Mouse (Mus musculus): Measurements from ENCODE around the gene Micu1.
"Not testable (repeated sequence)": the region's sequence is repeated elsewhere in the genome, so short reads cannot be mapped to it uniquely, and the experiment has no call there.

Gene Micu1

GRCm38 (mm10) chr10:59702207-59703032 is at the start of gene Micu1:
Micu1 (plus strand) TSS chr10:59702477.
- peak; percentile 98 for DNase-seq (ENCODE audit: inconsistent ontology term)

GRCm38 (mm10) chr10:59656799-59657198 is 45.5 kb upstream of the Micu1 start:
- DNase-seq (ENCODE audit: inconsistent ontology term), result no peak

GRCm38 (mm10) chr10:59664765-59665164 is 37.5 kb upstream of the Micu1 start:
- DNase-seq (ENCODE audit: inconsistent ontology term), result no peak

- no peak for DNase-seq (ENCODE audit: inconsistent ontology term)
These were observed 36.6 kb upstream of the Micu1 start for GRCm38 (mm10) chr10:59665503-59666291.

GRCm38 (mm10) chr10:59667377-59667776 is 34.9 kb upstream of the Micu1 start:
- DNase-seq (ENCODE audit: inconsistent ontology term), result peak; percentile 78

- DNase-seq (ENCODE audit: inconsistent ontology term), result no peak
These were observed 33.8 kb upstream of the Micu1 start for GRCm38 (mm10) chr10:59668491-59668890.

- peak; percentile 64 for DNase-seq (ENCODE audit: inconsistent ontology term)
These were observed 24.4 kb upstream of the Micu1 start for GRCm38 (mm10) chr10:59677836-59678235.

- no peak for DNase-seq (ENCODE audit: inconsistent ontology term)
These were observed 23.1 kb upstream of the Micu1 start for GRCm38 (mm10) chr10:59679189-59679588.

- DNase-seq (ENCODE audit: inconsistent ontology term), result not testable (repeated sequence)
These were observed 16.7 kb upstream of the Micu1 start for GRCm38 (mm10) chr10:59685586-59685985.

GRCm38 (mm10) chr10:59687126-59687525 is 15.2 kb upstream of the Micu1 start:
- DNase-seq (ENCODE audit: inconsistent ontology term), result no peak

GRCm38 (mm10) chr10:59689836-59690235 is 12.4 kb upstream of the Micu1 start:
- no peak for DNase-seq (ENCODE audit: inconsistent ontology term)

- no peak for DNase-seq (ENCODE audit: inconsistent ontology term)
These were observed 9.8 kb upstream of the Micu1 start for GRCm38 (mm10) chr10:59692441-59692840.

- DNase-seq (ENCODE audit: inconsistent ontology term), result no peak
These were observed 8.2 kb upstream of the Micu1 start for GRCm38 (mm10) chr10:59694104-59694503.

- DNase-seq (ENCODE audit: inconsistent ontology term), result no peak
These were observed 2.8 kb upstream of the Micu1 start for GRCm38 (mm10) chr10:59699516-59699915.

GRCm38 (mm10) chr10:59701805-59702204 is 472 bp upstream of the Micu1 start:
- no peak for DNase-seq (ENCODE audit: inconsistent ontology term)

- no peak for DNase-seq (ENCODE audit: inconsistent ontology term)
These were observed 933 bp downstream of the Micu1 start for GRCm38 (mm10) chr10:59703060-59703760.

- DNase-seq (ENCODE audit: inconsistent ontology term), result no peak
These were observed 4.8 kb downstream of the Micu1 start for GRCm38 (mm10) chr10:59706991-59707546.

- no peak for DNase-seq (ENCODE audit: inconsistent ontology term)
These were observed 5.3 kb downstream of the Micu1 start for GRCm38 (mm10) chr10:59707595-59707994.

- no peak for DNase-seq (ENCODE audit: inconsistent ontology term)
These were observed 7.0 kb downstream of the Micu1 start for GRCm38 (mm10) chr10:59709281-59709680.

- DNase-seq (ENCODE audit: inconsistent ontology term), result no peak
These were observed 8.0 kb downstream of the Micu1 start for GRCm38 (mm10) chr10:59710246-59710645.

- no peak for DNase-seq (ENCODE audit: inconsistent ontology term)
These were observed 9.8 kb downstream of the Micu1 start for GRCm38 (mm10) chr10:59712062-59712461.

GRCm38 (mm10) chr10:59720017-59720416 is 17.7 kb downstream of the Micu1 start:
- no peak for DNase-seq (ENCODE audit: inconsistent ontology term)

All from Muller cell, postnatal 12 days (primary cell).